Mouse (Mus musculus): ENCODE results near the gene Cyp4v3. TPM values are rescaled to one million over a fixed set of nuclear protein-coding genes. Genes with fewer than 3 reads are reported as not detected.

Gene Cyp4v3
- total and polyA plus RNA-seq, 3 experiments = not detected

DNA sequence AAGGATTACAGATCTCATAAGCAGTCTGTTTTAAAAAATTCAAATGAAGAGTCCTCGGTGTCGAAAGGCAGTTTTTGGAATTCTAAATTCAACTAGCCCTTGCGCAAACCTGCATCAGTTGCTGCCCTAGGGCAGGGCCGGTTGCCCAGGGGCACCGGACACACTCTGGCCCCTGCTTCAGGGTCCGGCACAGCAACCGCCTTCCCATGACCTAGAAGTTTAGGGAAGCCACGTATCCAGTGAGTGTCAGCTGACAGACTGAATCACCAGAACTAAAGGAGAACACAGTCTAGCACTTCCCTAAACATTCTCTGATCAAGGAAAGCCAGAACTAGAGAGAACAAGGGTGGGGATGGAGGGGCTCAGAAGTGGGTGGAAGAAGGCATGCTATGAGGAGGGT is 477 bp upstream of the Cyp4v3 start:
- Histone ChIP-seq H3K27ac (ENCODE audit: control insufficient read depth, low read depth, low read length) (no peak overlapping the region), H3K36me3 (ENCODE audit: control insufficient read depth in 1 of 2, insufficient read depth in 2 of 2, low read length in 2 of 2) (no peaks in the 10 kb centered on the region), H3K79me2 (ENCODE audit: control insufficient read depth, insufficient read depth, low read length, poor library complexity) (no peaks in the 10 kb centered on the region), H3K9ac (ENCODE audit: control insufficient read depth, low read depth, low read length, poor library complexity, severe bottlenecking) (no peak overlapping the region), H3K4me1 (ENCODE audit: control insufficient read depth in 1 of 2, insufficient read depth in 2 of 2, low read length in 2 of 2) (no peaks in the 10 kb centered on the region), H3K27me3 (ENCODE audit: control insufficient read depth in 1 of 2, insufficient read depth in 2 of 2, low read length in 2 of 2) (no peaks in the 10 kb centered on the region), H3K9me3 (replicated peaks; ENCODE audit: insufficient read depth, low read length) (no peaks in the 10 kb centered on the region), H3K4me3 (ENCODE audit: control insufficient read depth in 1 of 2, insufficient read depth in 1 of 2, low read depth in 2 of 2, low read length in 2 of 2) (no peak overlapping the region)
- no peak for DNase-seq (ENCODE audit: low read depth, low spot score)
- TF ChIP-seq TCF12 (IDR thresholded peaks at IDR 0.05; ENCODE audit: low read depth, low read length) (no peak), MYB (IDR thresholded peaks at IDR 0.05; ENCODE audit: low read depth, low read length) (no peak), ELF1 (IDR thresholded peaks at IDR 0.05; ENCODE audit: low read depth, low read length) (no peak), USF2 (IDR thresholded peaks at IDR 0.05; ENCODE audit: borderline replicate concordance in 1 of 2, insufficient read depth in 1 of 2, low read depth in 1 of 2, low read length in 2 of 2) (no peak), RAD21 (IDR thresholded peaks at IDR 0.05; ENCODE audit: low read depth, low read length) (no peak), ZMIZ1 (IDR thresholded peaks at IDR 0.05; ENCODE audit: low read depth, low read length) (no peak), UBTF (IDR thresholded peaks at IDR 0.05; ENCODE audit: borderline replicate concordance, insufficient read depth, low read depth, low read length) (no peak), MAFK (IDR thresholded peaks at IDR 0.05; ENCODE audit: borderline replicate concordance, low read depth, low read length) (no peak), ZKSCAN1 (IDR thresholded peaks at IDR 0.05; ENCODE audit: low read depth, low read length) (no peak), CTCF (IDR thresholded peaks at IDR 0.05 in 2 of 3, conservative IDR thresholded peaks at IDR 0.05 in 1 of 3; ENCODE audit: control insufficient read depth in 1 of 3, insufficient read depth in 1 of 3, low read depth in 2 of 3, low read length in 3 of 3, poor library complexity in 1 of 3, severe bottlenecking in 1 of 3) (no peak), USF1 (IDR thresholded peaks at IDR 0.05; ENCODE audit: low read depth, low read length) (no peak)

DNA sequence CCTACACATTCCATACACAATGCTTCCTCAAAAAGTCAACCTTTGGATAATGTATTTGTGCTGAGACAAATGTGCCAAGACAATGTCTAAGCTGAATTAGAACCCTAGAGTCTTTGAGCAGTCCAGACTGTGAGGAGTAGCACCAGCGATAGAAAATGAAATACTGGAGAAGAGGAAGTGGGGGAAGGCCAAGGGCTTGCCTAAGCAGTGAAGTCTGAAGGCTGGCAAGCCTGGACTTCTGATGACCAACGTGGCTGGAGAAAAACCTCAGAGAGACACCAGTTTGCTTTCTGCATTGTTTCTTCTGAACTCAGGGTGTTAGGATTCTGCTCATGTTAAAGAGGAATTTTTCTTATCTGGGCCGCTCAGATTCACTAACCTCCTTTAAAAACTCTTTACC is 2.2 kb downstream of the Cyp4v3 start:
- no peak overlapping the region for H3K9ac ChIP-seq (ENCODE audit: control insufficient read depth, low read depth, low read length, poor library complexity, severe bottlenecking)
- no peaks in the 10 kb centered on the region for H3K36me3 ChIP-seq (ENCODE audit: control insufficient read depth in 1 of 2, insufficient read depth in 2 of 2, low read length in 2 of 2)
- H3K9me3 ChIP-seq (replicated peaks; ENCODE audit: insufficient read depth, low read length) = no peaks in the 10 kb centered on the region
- DNase-seq (ENCODE audit: low read depth, low spot score) = no peak
- no peaks in the 10 kb centered on the region for H3K27me3 ChIP-seq (ENCODE audit: control insufficient read depth in 1 of 2, insufficient read depth in 2 of 2, low read length in 2 of 2)
- no peak overlapping the region for H3K27ac ChIP-seq (ENCODE audit: control insufficient read depth, low read depth, low read length)
- H3K79me2 ChIP-seq (ENCODE audit: control insufficient read depth, insufficient read depth, low read length, poor library complexity) = no peaks in the 10 kb centered on the region
- H3K4me1 ChIP-seq (ENCODE audit: control insufficient read depth in 1 of 2, insufficient read depth in 2 of 2, low read length in 2 of 2) = no peaks in the 10 kb centered on the region
- no peak for TF ChIP-seq E2F4 (IDR thresholded peaks at IDR 0.05; ENCODE audit: borderline replicate concordance, low read depth, low read length)
- no peak for TF ChIP-seq EP300 (IDR thresholded peaks at IDR 0.05; ENCODE audit: low read depth in 1 of 2, low read length in 2 of 2)
- TF ChIP-seq POLR2AphosphoS5 (IDR thresholded peaks at IDR 0.05; ENCODE audit: borderline replicate concordance, low read depth, low read length) = no peak
- no peak for TF ChIP-seq ZNF384 (IDR thresholded peaks at IDR 0.05; ENCODE audit: low read depth, low read length)
- no peak for TF ChIP-seq SMC3 (IDR thresholded peaks at IDR 0.05; ENCODE audit: low read depth, low read length)
- no peak for TF ChIP-seq MYB (IDR thresholded peaks at IDR 0.05; ENCODE audit: low read depth, low read length)
- no peak for TF ChIP-seq MAX (IDR thresholded peaks at IDR 0.05; ENCODE audit: low read length)
- TF ChIP-seq TCF12 (IDR thresholded peaks at IDR 0.05; ENCODE audit: low read depth, low read length) = no peak
- no peak overlapping the region for H3K4me3 ChIP-seq (ENCODE audit: control insufficient read depth in 1 of 2, insufficient read depth in 1 of 2, low read depth in 2 of 2, low read length in 2 of 2)

Measured in MEL (cell line).